Mouse (Mus musculus): ENCODE measurements around the gene Mvd. TPM values are rescaled to one million over a fixed set of nuclear protein-coding genes. Genes with fewer than 3 reads are reported as not detected.

Gene Mvd
- total RNA-seq, 2 experiments from 2014 or later, result 3.9 to 4.1 TPM

DNA sequence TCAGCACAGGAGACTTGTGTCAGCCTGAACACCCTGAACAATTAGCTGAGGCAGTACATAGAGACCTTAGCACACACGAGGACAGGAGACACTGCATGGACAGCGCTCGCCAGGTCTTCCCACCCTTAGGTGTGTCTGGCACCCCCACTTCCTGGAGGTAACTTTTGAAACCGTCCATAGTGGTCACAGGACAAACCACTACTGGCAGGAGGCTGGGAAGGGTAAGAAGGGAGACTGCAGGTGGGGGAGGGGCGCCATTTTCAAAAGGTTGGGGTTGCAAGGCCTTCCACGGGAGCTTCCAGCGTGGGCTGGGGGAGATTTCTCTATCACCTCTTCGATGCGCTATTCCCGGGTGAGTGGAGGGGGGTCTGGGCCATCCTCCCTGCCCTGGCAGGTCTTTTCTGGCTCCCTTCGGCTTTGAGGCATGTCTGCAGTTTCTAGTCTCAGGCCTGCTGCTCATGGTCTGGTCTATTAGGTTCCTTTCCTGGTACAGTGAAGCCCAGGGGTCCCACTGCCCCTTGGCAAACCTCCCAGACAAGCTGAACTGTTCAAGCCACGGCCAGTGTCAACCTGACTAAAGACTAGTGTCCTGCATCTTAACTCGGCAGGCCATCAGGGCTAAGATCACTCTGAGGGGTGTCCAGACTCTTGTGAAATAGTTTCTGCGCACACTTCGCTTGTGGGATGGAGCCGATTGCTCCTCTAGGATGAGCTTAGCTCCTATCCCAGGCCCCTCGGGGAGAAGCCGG is 11.4 kb downstream of the Mvd start:
- DNase-seq, result no peak

GRCm38 (mm10) chr8:122430646-122431045 is 12.6 kb downstream of the Mvd start:
- intact Hi-C loops (cut with DNase I), result no loop called here
- DNase-seq, result no peak

More for the DNA sequence above, 11.4 kb downstream of the Mvd start:
- intact Hi-C loops (cut with DNase I), result no loop called here

DNA sequence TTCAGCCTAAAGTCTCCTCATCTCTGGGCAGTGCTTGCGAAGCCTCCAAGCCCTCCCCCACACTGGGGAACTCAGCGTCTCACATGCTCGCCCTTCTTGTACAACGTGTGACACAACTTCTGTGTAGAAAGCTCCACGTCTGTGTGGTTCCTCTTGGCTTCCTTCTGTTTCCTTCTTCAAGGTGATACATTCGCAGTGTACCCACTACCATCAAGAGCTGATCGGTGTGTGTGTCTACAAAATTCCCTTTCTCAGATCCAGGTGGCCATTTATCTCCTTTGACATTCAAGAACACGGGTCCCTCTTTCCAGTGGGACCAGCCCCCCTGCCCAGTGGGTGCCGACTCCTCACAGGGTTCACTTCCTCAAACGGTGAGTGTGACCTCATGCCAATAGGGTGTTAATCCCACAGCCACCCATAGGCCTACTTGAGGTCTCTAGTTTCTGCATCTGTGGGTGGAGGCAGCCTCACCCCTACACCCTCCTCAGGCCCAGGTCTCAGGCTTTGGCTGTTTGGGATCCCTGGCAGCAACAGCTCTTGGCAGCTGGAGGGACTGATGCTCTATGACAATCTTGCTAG is 13.1 kb downstream of the Mvd start:
- intact Hi-C loops (cut with DNase I), result no loop called here
- DNase-seq, result no peak

GRCm38 (mm10) chr8:122428163-122428562 is 15.1 kb downstream of the Mvd start:
- intact Hi-C loops (cut with DNase I), result no loop called here

DNA sequence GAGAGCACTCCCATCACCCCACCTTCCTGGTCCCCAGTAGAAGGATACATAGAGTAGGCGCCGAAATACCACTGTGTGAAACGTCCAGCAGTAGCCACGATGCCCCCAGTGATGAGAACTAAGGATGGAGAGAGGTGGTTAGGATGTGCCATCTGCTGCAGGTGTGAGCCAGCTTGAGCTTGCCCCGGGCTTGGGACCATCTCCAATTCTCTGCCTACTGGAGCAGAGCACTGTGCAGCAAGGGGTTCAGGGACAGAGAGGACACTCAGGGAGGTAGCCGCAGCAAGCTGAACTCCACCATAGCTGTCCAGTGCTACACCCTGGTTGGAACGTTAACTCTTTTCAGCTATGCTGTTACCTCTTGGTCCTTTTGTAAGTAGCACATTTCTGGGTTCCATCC is 15.6 kb downstream of the Mvd start:
- DNase-seq, result no peak
- intact Hi-C loops (cut with DNase I), result no loop called here

More at GRCm38 (mm10) chr8:122428163-122428562, 15.1 kb downstream of the Mvd start:
- DNase-seq, result no peak

DNA sequence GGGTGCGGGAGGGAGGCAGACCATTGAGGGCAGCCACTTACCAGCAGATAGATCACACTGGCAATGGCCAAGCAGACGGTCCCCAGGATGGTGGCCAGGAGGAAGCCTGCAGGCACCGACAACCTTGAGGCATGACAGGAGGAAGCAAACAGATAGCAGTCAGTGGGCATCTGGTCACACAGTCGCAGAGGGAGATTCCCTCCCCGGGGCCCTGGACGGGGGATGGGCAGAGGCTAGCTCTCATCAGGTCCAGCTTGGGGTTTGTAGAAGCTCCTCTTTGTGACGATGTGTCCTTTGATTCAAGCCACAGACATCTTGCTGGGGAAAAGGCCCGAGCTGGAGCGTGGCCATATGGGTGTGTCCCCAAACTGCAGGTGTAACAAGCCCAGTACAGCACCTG is 17.1 kb downstream of the Mvd start:
- intact Hi-C loops (cut with DNase I), result no loop called here
- no peak for DNase-seq

DNA sequence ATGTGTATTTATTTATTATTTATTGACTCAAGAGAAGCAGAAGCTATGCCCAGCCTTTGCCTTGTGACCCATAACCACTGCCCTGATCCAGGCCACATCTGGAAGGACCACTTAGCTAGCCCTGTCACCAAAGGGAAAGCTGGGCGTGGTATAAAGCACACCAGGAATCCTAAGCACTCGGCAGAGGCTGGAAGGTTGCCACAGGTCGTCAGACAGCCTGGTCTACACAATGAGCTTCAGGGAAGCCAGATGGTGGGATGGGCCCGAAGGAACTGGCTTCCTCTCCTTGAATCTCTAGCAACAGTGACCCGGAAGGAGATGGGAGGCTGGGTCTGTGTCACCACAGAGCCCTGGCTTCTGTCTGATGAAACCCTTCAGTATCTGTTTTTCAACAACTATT is 19.6 kb downstream of the Mvd start:
- DNase-seq, result no peak
- intact Hi-C loops (cut with DNase I), result no loop called here

GRCm38 (mm10) chr8:122423217-122423616 is 20.0 kb downstream of the Mvd start:
- no peak for DNase-seq
- intact Hi-C loops (cut with DNase I), result no loop called here

- intact Hi-C loops (cut with DNase I), result no loop called here
- no peak for DNase-seq
Measured at GRCm38 (mm10) chr8:122421376-122422070, 21.7 kb downstream of the Mvd start, which contains the start of gene Il17c. Gene Il17c (plus strand): TSS chr8:122422020.

- intact Hi-C loops (cut with DNase I), result no loop called here
- no peak for DNase-seq
Measured at GRCm38 (mm10) chr8:122419881-122420555, 23.2 kb downstream of the Mvd start.

GRCm38 (mm10) chr8:122415554-122415953 is 27.7 kb downstream of the Mvd start:
- intact Hi-C loops (cut with DNase I), result no loop called here
- no peak for DNase-seq

DNA sequence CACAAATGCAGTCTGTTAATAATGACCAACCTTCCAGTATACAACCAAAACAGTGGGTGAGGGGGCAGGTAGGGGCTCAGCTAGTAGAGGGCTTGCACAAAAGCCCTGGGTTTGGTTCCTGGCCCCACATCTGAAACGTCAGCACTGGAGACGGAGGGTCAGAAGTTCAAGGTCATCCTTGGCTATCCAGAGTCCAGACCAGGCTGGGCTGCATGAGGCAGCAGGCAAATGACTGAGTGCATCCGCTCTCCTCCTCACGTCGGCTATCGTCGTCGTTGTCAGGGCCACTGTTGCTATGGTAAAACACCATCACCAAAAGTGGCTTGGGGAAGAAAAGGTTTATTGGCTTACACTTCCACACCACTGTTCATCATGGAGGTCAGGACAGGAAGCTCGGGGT is 28.9 kb downstream of the Mvd start:
- intact Hi-C loops (cut with DNase I), result no loop called here
- no peak for DNase-seq

DNA sequence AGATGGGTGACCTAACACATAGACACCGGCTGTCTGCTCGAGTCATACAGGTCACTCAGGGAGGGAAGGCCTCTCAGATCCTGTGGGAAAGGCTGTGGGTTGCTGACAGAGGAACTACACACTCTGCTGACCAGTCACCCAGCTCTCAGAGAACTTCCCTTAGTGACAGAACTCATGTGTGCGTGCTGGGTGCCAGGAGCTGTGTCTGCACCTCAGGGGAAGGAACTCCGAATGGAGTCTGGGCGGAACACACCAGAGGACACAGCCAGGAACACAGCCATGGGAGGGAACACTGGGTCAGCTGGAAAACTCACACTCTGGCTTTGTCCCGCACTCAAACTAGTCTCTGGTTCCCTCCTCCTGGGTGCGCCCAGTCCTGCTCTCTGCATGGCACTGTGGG is 35.5 kb downstream of the Mvd start:
- DNase-seq, result no peak
- intact Hi-C loops (cut with DNase I), result no loop called here

DNA sequence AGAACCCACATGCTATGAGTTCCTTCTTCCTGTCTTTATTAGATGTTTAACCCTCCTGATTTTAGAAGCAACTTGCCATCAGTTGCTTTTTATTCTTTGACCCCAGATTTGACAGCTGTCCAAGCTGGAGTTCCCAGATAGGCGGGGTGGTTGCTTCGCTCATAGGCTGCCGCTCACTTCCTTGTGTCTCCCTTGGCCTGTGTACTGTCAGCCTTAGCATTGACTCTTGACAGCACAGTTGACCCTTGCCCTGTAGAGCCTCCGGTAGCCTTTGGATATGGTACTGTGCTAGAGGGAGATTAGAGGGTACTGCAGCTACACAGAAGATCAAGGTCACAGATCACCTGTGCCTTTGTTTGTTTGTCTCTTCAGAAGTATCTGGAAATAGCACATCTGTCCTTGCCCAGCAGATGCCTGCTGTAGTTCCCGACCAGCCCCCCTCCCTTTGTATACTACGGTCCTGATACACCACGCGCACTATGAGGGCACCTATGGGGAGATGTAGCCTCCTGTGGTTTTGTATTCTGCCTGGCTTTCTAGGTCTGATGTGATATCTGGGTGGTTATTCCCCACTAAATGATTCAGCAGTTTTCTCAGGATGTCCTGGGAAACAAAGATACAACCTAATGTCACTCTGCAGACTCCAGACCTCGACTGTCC is 37.9 kb downstream of the Mvd start:
- no peak for DNase-seq
- intact Hi-C loops (cut with DNase I), result no loop called here

- intact Hi-C loops (cut with DNase I), result loop anchor here (10.0 kb wide), 1 partner anchor 427 kb away; no protein-coding TSS in a partner anchor
- no peak for DNase-seq
Measured at GRCm38 (mm10) chr8:122398186-122398585, 45.0 kb downstream of the Mvd start.

- intact Hi-C loops (cut with DNase I), result loop anchor here (10.0 kb wide), 1 partner anchor 430 kb away; no protein-coding TSS in a partner anchor
- DNase-seq, result no peak
Measured at GRCm38 (mm10) chr8:122395291-122395690, 47.9 kb downstream of the Mvd start.

DNA sequence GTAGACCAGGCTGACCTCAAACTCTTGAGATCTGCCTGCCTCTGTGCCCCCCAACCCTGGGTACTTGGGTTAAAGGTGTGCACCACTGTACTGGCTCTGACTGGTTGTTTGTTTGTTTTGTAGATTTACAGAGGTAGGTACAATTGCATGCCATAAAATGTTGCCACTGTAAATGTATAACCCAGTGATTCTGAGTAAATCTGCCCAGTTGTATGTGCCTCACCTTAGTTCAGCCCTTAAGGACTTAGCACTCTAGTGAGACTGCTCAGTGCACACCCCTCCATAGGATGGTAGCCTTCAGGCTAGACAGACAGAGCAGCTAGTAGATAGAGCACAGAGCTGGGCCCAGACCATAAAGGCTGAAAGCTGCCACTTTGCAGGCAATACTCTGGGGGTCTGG is 49.5 kb downstream of the Mvd start:
- intact Hi-C loops (cut with DNase I), result loop anchor here (10.0 kb wide), 1 partner anchor 431 kb away; no protein-coding TSS in a partner anchor

GRCm38 (mm10) chr8:122390758-122391157 is 52.5 kb downstream of the Mvd start:
- no peak for DNase-seq
- intact Hi-C loops (cut with DNase I), result loop anchor here (10.0 kb wide), 1 partner anchor 434 kb away; no protein-coding TSS in a partner anchor

More for the DNA sequence above, 49.5 kb downstream of the Mvd start:
- DNase-seq, result no peak

- intact Hi-C loops (cut with DNase I), result no loop called here
Measured at GRCm38 (mm10) chr8:122389357-122389756, 53.9 kb downstream of the Mvd start.

More at GRCm38 (mm10) chr8:122389357-122389756, 53.9 kb downstream of the Mvd start:
- DNase-seq, result no peak

All from gastrocnemius, postnatal 36 days (tissue).